Mouse (Mus musculus): ENCODE measurements around the gene Gng7.

Gene Gng7

DNA sequence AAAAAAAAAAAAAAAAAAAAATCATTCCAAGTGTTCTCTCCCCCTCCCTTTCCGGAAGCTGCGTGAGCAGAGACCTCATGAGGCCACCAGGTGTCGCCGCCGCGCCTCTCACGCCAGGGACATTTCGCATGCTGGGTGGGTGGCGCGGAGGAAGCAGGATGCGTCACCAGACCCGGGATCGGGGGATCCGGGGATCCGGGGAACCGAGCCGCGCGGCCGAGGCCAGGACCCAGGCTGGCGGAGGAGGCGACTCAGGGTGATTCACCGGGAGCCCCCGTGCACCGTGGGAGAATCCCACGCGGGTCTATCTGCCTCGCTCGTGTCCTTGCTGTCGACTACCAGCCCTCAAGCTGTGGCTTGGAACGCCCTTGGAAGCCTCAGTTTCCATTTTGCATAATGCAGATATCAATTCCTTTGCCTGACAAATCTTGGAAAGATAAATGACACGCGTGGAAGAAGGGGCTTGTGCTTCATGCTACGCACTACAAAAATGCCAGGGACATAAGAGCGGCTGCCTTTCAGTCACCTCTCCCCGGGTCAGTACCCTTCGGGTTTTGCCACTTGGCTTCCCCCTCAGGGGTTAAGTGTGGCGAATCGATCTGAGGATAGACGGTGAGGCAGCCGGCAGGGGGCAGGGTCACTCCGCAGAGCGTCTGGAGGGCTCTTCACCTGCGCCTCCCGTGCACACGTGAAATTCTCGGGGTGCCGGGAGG lies 86.0 kb downstream of the Gng7 start:
- peak; percentile 96 for DNase-seq (ENCODE audit: low spot score)

DNA sequence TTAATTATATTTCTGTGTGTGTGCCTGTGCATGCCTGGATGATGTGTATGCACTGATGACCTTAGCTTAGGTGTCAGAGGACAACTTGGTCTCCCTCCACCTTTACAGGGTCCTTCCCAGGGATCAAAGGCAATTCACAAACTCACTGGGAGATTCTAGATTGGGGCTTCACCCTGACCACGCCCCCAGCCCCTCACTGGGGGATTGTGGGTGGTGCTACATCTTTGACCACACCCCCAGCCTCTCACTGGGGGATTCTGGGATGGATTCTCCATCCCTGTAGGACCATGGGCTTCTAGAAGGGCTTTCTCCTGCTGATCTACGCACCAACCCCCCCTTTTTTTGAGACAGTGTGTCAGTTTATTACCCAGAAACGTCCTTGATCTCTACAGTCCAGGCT lies 89.3 kb downstream of the Gng7 start:
- DNase-seq (ENCODE audit: low spot score): no peak

DNA sequence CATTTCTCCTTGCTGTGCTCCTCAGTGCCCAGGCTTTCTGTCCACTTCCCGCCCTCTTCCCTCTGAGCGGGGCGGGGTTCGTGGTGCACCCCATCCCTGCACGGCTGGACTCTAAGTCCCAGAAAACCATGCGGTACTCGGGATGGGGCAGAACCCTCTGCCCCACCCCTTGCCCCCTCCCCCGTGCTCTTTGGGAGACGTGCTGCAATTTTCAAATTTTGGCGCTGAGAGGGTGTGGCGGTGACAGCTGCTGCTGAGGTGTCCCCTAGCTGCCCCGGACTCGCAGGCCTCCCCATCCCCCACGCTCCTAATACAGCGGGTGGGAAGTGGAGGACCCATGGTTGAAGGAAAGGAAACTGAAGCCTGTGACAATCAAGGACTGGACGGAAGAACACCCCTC lies 92.8 kb downstream of the Gng7 start:
- peak; percentile 49 for DNase-seq (ENCODE audit: low spot score)

DNA sequence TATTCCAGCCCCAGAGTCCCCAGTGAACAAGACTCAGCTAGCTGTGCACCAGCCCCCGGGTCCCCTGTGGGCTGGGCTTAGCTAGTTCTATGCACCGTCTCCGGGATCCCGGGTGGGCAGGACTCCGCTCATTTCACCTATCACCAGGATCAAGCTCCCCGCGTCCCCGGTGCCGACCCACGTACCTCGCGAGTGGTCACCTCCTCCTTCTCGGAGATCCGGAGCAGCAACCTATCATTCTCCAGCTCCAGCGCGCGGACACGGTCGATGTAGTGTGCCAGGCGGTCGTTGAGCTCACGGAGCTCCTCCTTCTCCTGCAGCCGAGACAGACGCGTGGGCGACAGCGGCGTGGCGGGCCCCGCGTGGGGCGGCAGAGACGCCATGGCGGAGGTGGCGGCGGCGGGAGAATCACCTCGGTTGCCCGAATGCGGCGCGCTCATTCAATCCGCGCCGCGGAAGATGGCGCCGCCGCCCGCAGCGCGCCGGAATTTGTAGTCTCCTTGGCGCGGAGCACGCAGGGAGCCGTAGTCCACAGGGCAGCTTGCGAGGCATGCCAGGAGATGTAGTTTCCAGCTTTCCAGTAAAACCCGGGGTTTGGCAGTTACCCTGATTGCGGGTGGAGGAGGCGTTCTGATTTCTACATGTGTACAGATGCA lies 96.8 kb downstream of the Gng7 start, which contains the start of gene Lmnb2:
Gene Lmnb2, minus strand, starts transcription at position 467 of the 656 bp plus-strand sequence.
- peak; percentile 89 for DNase-seq (ENCODE audit: low spot score)

DNA sequence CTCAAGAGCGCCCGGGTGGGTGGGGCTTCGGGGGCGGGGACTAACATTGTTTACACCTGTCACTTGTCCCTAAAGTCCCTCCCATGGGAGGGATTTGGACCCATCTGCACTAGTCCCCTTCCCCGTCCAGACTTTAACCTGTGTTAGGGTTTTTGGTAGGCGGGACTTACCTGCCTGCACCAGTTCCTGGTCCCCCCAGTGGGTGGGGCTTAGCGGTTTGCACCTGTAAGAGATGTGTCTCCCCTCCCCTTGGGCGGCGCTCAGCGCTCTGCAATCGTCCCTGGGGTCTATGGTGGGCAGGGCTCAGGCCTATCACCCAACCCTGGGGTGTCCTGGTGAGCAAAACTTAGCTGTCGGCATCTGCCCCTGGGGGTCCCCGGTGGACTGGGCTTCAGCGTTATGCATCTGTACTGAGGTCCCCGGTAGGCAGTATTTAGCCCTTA lies 97.4 kb downstream of the Gng7 start:
- DNase-seq (ENCODE audit: low spot score): peak; percentile 48

DNA sequence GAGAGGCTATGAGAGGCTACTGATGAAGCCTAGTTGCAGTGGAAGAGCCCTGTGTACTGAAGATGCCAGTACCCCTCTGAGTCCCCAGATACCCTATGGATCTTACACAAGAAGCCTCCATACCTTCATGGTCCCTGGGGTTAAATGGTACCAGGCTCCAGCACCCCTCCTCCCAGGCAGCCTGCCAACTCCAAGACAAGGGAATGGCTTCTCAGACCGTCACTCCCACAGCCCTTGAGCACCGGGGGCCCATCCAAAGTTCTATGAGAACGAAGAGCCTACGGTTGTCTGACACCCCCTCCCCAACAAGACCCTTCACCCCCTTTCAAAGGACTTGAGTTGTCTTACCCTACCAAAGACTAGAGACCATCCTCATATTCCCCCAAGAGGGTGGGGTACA lies 99.0 kb downstream of the Gng7 start:
- DNase-seq (ENCODE audit: low spot score): no peak

DNA sequence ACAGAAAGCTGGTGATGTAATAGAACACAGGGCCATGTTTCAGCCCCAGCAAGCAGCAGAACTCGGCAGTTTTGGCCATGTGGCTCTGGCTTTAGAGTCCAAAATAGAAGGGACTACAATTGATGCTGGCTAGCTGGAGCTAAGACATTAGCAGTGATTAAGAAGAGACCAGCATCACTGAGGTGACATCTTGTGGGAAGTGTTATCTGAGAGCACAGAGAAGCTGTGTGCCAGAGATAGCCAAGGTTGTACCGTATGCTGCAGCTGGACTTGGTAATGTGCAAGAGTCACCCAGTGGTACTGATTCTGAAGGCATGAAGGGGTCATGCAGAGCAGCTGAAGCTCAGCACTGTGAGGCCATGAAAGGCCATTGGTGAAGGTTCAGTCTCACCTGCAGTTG lies 99.5 kb downstream of the Gng7 start:
- no peak for DNase-seq (ENCODE audit: low spot score)

DNA sequence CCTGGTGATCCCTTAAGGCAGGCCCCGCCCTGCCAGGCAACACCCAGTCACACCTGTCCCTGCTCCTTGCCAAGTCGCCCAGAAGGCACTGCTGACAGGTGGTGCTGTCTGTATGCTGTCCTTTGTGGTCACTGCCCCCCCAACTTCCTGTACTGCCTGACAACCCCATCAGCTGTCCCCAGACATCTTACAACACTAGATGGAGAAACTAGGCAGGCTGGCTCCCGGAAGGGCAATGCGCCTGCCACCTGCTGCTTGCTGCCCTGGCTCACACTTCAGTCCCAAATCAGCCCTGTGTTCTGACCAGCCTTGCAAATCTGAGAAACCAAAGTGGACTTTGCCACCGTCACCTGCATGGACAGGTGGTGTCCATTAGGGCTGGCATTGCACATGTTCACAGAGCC lies 100.5 kb downstream of the Gng7 start:
- no peak for DNase-seq (ENCODE audit: low spot score)

DNA sequence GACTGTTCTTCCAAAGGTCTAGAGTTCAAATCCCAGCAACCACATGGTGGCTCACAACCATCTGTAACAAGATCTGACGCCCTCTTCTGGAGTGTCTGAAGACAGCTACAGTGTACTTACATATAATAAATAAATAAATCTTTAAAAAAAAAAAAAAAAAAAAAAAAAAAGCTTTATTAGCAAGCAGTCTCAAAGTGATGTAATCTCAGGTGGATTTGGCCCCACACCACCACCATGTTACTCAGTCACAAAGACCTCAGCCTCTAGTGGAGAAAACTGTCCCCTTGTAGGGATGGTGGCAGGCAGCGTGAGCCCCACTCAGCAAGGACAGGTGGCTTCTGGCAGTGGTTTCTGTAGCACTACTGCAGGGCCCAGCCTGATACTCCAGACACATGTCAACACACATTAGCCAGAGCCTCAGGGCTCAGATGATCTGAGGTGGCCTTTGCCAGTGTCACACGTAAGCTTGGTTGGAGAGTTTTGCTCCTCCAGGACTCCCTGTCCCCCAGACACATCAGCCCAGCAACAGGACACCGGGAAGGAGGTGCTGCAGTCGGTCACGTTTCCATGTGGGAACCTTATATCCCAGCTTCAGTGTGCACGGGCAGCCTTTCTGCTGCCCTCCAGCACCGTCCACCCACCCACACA lies 101.3 kb downstream of the Gng7 start:
- no peak for DNase-seq (ENCODE audit: low spot score)

DNA sequence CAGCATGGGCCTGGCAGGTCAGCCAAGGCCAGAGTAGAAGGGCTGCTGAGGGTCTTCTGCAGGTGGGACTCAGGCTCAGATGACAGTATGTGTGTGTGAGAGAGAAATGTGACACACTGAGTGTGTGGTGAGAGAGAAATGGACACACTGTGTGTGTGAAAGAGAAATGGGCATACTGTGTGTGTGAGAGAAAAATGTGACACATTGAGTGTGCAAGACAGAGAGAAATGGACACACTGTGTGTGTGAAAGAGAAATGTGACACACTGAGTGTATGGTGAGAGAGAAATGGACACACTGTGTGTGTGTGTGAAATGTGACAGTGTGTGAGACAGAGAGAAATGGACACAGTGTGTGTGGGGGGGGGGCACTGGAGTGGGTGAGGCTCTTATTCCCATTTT lies 102.9 kb downstream of the Gng7 start:
- DNase-seq (ENCODE audit: low spot score): no peak

DNA sequence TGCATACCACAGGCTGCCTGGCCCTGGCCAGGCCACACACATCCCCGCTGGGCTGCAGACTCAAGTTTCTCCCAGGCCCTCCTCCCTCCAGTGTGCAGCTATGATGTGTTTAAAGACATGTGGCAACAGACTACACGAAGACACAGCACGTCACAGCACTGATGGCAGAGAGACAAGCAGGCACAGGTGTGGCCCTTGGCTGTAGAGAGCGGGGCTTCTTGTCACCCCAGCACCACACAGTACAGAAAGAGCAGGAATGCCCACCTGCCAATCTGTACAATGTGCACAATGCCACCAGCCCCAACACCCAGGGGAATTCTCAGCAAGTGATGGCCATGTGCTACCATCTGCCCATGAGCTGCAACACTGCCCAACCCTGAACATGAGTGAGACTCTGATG lies 103.4 kb downstream of the Gng7 start:
- DNase-seq (ENCODE audit: low spot score): no peak

DNA sequence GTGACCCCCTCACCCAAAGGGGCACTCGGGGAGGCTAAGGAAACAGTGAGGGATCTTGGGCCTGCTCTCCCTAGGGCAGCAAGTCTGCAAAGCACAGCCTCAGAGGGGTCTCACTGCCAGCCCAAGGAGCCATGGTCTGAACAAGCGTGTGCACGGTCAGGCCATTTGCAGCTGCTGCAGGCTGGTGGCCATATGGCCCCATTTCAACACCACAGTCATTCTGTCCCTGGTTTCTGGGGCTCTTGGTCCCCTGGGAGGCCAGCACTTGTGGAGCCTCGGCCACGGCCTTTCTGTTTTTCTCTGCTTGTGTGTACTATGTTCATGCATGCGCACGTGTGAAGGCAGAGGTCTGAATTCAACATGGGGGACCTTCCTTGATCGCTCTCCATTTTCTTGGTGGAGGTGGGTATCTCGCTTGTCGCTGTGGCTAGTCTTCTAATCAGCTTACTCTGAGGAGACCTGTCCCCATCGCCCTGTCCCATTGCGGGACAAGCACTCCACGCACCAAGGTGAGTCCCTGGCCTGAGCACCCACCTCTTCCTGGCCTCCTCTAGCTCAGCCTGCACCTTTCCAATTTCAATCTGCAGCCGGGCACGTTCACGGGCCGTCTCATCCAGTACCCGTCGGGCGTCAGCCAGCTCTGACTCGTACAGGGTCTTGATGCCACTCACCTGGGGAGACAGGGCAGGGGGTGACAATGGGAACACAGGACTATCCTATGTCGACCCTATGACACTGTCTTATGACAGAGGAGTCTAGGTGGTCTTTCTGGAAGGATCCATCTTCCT lies 105.2 kb downstream of the Gng7 start:
- DNase-seq (ENCODE audit: low spot score): no peak

DNA sequence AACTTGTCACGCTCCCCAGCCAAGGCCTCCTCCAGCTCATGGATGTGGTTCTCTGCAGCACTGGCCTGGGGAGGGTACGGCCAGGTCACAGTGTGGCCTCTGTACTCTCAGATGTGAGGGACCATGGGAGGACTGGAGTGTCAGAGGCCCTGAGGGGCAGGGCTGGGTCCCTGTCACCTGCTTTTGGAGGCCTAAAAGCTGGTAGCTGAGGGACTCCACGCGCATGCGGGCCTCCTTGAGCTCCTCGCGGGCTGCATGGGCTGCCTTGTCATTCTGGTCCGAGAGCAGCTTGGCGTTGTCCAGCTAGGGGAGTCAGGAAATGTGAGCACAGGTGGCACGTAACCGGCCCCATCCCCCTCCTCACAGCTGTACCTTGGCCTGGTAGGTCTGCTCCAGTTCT lies 110.0 kb downstream of the Gng7 start:
- DNase-seq (ENCODE audit: low spot score): no peak

DNA sequence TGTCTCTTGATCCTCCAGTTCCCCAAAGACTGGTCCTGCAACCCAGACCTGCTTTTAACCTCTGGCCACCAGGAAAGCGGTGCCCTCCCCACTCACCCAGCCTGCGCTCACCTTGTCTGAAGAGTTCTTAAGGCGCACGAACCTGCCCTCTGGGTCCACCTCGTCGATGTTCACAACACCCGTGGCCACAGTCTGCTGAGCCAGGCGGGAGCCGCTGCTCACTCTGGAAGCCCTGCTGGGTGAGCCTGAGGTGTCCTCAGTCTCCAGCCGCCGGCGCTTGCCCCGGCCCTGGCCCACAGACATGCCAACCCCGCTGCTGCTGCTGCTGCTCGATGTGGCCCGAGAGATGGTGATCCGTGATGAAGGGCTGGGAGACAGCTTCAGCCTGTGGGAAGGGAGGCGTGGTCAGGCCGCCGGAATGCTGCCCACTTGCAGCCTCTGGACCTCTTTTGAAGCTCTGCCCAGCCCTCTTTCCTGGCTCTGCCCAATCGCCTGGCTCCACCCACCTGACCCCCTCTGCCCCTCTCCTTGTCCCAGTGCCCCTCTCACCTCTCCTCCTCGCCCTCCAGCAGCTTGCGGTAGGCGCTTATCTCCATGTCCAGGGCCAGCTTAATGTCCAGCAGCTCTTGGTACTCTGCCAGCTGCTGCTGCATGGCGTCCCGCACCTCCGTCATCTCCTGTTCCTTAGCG lies 110.6 kb downstream of the Gng7 start:
- DNase-seq (ENCODE audit: low spot score): no peak

DNA sequence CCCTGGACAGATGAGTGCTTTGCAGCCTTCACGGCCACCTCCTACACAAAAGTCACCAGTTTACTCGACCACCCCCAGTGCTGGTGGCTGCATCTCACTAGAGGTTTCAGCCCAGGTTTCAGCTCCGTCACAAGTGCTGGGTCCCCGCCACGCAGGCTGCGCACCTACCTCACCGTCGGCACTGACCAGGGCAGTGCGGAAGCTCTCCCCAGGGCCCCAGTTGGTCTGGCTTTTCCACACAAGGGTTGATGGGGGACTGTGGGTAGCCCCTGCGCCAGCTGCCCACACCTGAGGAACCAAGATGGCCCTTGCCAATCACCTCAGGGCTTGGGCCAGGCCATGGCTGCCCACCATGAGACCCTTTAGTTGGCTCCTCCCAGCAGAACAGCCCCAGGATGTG lies 111.5 kb downstream of the Gng7 start:
- no peak for DNase-seq (ENCODE audit: low spot score)

DNA sequence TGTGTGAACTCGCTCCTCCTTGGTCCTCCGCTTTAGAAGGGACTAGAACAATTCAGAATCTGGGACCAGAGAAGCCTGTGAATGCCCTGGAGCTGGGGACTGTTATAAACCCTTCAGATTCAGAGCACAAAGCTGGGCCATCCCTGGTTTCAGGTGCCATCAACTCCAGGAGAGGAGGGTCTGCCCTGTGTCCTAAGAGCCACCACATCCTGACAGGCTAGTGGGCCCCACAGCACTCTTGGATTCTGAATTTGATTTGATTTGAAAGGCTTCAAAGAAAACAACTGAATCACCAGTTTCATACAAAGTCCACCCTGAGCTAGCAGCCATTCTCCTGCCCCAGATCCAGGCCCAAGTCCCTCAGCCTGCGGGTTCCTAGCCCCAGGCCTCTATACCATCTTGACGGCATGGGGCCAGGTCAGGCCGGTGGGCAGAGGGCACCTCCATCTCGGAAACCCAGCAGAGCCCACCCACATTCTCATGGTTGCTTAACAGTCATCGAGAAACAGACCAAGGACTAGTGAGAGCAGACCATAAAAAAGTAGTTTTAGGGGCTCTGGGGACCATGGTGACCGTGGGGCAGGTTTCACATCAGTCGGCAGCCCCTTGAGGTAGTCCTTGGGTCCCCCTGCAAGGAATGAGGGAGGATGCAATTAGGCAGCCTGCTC lies 112.3 kb downstream of the Gng7 start:
- no peak for DNase-seq (ENCODE audit: low spot score)

DNA sequence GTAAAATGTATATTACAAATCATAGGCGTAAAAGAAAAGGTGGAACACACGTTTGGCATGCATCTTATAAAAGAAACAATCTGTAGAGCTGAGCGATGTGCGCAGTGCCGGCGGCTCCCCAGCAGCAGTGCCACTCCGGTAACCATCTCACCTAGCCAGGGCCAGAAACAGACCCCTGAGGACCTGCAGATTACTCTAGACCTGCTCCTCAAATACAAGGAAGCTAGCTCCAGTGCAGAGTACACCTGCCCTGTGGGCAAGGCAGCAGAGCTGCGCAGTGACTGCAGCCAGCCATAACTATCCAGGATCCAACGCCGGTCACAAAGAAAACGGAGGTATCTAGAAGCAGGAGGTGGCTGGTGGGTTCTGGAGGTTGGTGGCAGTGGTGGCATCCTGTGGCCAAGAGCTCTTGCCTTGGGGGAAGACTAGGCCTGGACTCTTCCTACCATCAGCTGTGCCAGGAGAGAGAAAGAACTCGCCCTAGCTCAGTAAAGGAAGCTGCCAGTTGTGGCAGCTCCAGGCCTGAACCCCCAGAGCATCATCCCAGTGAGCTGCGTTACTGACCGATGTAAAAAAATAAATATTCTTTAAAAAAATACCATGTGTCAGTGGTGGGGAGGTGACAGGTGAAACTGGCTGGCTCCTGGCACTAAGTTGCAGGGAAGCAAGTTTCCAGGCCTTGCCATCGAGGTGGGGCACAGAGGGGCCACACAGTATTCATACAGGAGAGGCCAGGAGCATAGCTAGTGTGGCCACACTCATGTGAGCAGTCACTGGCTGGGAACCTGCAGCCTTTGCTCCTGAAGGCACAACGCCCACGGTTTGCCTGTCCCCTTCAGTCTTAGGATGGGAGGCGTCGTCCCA lies 113.1 kb downstream of the Gng7 start:
- DNase-seq (ENCODE audit: low spot score): no peak

DNA sequence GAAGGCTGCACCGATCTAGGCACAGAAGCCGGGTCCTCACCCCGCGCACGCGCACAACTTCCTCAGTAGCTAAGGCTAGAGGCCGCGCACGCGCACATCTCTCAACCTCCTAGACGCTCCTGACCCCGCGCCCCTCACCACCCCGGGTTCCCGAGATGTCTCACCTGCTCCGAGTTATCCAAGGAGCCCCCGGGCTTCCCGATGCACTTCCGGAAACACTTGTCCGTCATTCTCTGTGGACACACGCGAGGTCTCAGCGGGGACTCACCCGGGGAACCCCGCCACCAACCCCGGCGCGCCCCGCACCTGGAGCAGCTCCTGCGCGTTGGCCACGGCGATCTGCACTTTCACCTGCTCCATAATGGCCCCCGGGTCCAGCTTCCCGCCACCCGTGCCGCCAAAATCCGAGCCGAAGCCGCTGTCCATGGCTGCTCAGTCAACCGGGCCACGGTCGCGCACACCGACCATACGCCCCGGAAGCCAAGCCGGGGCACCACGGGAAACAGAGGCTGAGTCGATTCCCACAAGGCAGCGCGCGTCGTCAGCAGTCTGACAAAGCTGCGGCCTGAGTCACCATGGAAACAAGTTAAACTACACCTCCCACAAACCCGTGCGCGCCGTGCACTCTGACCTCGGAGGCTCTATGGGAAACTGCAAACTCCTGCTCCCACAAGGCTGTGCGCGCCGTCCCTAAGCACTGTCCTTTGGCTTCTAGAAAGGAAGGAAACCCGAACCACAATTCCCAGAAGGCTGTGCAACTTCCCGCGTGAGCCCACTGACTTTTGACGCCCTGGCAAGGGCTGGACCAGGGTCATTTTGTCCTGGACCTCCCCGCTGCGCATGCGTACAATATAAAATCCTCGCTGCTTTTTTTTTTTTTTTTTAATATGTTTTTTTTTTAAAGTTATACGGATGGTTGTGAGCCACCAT lies 114.2 kb downstream of the Gng7 start, which contains the start of gene Timm13:
Gene Timm13, minus strand, starts transcription at position 652 of the 930 bp plus-strand sequence.
- DNase-seq (ENCODE audit: low spot score): peak; percentile 100
